Mouse (Mus musculus) thymus, postnatal 0 days (tissue): ENCODE data around the gene Aim2. TPM values are rescaled to one million over a fixed set of nuclear protein-coding genes. Genes with fewer than 3 reads are reported as not detected.
"Not testable (repeated sequence)": the region's sequence is repeated elsewhere in the genome, so short reads cannot be mapped to it uniquely, and the experiment has no call there.

Source experiments
- DNase-seq: peaks from one replicate; pipeline ENCODE4 v3.0.0-alpha.2; 2015; ENCODE audit warnings: low spot score
- polyA plus RNA-seq: library from polyadenylated mRNA; unstranded; fragments of >200 nt; fragmentation: Nextera tagmentation; extraction: Ambion mirVana; gene quantifications from 2 replicates; pipeline ENCODE4 v1.2.1, GENCODE M21; 2015

Gene Aim2
- 8.5 and 12.0 TPM in 2 replicates for polyA plus RNA-seq

GRCm38 (mm10) chr1:173350372-173350957 is at the start of gene Aim2:
TSS of gene Aim2 (plus strand) at chr1:173350879.
- DNase-seq, result no peak

GRCm38 (mm10) chr1:173302795-173303194 is 47.9 kb upstream of the Aim2 start:
- DNase-seq, result not testable (repeated sequence)

GRCm38 (mm10) chr1:173313535-173314050 is 37.1 kb upstream of the Aim2 start:
- not testable (repeated sequence) for DNase-seq

GRCm38 (mm10) chr1:173315725-173316124 is 35.0 kb upstream of the Aim2 start:
- no peak for DNase-seq

DNA sequence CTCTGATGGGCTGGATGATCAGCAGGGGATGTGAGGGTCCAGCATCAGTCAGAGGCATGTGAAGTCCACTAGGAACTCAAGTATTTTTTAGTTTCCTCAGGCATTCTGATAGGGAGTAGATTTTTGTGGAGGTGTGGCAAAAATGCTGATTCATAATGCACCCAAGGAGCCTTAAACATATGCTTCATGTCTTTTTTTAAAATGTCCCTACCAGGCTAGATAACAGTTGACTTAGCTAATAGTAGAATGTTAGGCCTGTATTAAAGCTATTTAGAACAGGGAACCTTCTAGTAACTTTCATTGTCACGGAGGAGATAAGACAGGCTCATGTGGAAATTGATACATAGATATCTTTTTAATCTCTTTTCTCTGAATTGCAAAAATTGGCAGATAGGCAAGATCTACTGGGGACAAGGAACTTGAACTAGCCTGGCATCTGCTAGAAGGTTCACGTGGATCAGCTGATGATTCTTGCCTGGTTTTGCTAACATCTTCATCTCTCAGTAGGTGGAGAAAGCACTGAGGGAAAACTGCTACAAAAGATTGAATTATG is 32.7 kb upstream of the Aim2 start:
- no peak for DNase-seq

- DNase-seq, result no peak
Observed at GRCm38 (mm10) chr1:173321593-173322248, 29.0 kb upstream of the Aim2 start.

DNA sequence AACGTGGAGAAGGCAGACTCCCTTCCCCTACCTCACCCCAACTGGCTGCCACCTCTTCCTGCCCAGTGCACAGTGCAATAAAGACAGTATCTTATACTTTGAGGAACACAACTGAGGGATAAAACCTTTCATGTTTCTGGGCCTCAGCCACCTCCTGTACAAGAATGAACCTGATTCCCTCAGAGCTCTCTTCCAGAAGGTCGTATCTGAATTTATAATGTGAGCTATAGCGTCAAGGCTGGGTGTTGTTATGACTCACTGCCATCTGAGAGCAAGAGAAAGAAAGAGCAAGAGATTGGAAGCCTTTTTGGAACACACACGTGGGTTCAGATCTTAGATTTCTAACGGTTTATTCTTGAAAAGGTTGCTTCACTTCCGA is 28.4 kb upstream of the Aim2 start:
- no peak for DNase-seq

DNA sequence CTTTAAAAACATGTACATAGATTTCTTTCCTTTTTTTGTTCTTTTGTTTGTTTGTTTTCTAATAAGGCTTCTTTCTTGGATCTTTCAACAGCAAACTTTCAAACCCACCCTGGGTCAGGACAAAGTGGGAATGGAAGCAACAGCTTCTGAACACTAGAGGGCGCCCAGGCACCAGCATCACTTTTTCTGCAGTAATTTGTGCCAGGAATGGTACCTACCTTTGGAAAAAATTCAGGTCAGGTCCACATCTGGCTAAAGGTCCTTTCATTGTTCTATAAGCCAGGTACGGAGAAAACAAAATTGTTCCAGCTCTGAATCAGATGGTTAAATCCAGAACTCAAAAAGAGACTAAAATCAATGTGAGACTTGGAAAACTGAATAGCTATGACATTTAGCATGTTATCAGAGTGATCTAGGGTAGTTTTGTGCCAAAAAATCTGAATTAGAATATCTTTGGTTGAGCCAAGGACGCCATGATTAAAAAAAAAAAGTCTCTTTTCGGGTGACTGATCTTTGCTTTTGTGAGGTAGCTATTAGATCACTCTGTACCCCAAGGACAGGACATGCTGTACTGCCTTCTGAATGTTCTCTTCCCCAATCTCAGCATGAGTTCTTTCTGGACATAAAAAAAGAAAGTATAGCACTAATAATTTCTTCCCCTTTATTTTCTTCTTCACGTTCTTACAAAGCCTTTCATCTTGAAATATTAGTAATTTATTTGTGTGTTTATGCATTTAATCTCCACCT is 26.7 kb upstream of the Aim2 start:
- peak; percentile 7 for DNase-seq

DNA sequence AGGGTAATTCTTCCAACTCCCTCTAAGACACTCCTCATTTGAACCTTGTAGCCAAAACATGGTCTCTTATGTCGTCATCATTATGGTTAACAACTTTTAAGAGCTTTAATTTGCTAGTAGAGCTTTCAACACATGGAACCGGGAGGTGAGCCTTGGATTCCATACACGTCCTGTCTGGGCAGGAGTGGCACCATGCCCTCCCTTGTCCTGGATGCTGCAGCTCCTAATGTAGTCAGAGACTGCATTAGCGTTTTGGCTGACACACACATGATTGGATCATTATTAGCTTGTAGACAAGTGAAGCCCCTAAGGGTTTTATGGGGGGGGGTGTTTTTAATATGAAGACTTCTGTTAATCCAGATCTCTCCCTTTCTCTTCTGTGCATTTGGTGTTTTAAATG is 25.7 kb upstream of the Aim2 start:
- no peak for DNase-seq

GRCm38 (mm10) chr1:173325395-173325794 is 25.3 kb upstream of the Aim2 start:
- no peak for DNase-seq

- no peak for DNase-seq
Observed at GRCm38 (mm10) chr1:173326552-173326951, 24.1 kb upstream of the Aim2 start.

DNA sequence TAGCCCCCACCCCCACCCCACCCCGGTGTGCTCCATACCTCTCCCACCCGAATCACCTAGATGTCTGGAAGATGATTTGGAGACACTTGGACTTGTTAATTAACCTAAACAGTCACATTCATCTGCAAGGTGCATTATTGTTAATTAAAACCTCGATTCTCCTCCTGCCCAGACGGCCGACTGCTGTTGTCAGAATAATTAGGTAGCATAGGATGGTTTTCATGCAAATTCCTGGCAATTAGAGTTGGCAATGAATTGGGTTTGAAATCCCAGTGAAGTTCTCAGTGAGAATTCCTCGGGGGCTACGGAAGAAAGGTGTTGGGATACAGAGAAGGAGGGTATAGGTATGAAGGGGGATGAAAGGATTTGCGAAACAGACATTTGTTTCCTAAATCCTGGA is 22.2 kb upstream of the Aim2 start:
- no peak for DNase-seq

DNA sequence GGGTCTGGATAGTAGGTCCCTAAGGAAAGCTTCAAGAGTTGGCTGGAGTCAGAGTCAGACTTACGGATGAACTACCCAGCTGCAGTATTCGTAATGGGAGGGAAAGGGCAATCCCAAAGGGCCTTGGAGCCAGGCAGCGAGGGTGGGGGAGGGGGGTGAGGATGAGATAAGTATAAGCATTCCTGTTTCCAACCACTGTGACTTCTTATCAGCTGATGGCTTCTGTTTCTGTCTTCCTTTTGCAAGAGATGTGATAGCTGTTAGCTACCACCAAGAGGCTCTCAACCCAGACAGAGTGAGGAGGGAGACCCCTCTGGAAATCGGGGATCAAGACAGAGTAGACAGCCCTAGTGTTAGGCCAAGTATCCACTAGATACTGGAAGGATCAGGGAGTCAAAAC is 21.5 kb upstream of the Aim2 start:
- DNase-seq, result no peak

DNA sequence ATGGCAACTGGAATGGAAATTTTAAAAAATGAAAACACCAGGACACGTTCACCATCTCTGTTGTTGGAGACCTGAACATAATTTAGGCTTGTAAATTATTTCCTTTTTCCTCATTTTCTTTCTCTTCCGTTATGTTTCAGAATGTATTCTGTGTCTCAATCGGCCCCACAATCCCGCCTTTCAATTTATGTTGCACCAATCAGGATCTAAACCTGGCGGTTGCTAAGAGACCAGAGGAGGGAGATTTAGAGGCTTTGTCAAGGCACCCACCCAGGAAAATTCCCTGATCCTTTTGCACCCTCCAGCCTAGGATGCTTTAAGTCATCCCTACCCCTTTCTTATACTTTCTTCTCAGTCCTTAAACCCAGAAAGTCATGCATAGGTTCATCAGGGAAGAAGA is 20.9 kb upstream of the Aim2 start:
- DNase-seq, result no peak

DNA sequence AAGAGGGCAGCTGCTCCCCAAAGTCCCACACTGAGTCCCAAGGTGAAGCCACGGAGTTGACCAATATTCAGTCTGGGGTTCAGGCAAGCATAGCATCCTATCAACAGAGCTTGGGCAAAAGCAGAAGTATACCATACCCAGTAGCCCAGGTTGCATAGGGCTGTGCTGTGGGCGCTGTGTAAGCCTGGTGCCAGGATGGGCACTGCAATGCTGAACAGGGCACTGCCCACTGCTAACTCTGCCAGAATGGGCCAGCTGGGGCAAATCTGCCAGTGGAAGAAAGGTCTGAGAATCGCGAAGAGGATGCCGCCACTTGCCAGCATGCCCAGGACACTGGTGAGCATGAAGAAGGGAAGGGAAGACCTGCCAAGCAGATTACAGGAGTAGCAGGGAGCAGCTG is 18.3 kb upstream of the Aim2 start:
- no peak for DNase-seq

DNA sequence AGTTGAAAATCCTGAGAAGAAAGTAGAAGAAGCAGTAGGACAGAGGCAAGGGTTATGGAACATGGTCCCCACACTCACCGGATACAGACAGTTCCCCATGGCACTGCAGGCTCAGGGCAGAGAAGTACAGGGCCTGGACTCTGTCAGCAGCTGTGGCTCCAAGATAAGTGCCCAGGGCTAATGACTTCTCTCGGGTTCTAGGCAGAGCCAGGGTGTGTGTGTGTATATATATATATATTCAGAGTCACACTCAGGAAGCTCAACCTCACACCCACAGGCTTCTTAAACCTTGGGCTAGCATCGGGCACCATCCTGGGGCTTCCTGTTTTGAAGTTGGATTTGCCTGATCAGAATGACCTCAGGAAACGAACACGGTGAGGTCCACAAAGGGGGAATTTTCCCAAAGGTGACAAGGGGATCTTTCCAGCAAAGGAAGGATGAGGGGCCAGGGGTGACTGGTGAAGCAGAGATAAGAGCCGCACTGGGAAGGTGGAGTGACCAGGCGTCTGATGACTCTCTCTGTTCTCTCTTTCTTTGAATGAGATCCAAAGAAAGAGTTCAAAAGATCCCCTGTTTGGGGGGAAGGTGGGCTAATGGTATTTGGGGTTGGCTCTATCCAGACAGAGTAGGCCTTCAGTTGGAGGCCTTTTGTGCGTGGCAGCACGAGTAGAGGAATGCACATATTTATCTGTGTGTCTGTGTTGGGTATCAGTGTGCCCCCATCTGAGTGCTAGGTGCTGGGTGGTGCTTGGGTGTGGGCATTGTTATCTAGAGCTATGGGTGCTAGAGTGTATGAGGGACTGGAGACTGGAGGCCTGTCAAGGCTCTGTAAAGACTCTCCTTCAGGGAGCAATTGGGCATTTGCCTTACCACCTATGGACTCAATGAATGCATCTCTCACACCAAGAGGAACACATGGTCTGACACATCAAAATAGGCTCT is 17.1 kb upstream of the Aim2 start, which contains the start of gene Ackr1:
Ackr1 (minus strand) TSS at position 439 of the 942 bp plus-strand sequence.
- DNase-seq, result no peak

- no peak for DNase-seq
Observed at GRCm38 (mm10) chr1:173335903-173336302, 14.8 kb upstream of the Aim2 start.

DNA sequence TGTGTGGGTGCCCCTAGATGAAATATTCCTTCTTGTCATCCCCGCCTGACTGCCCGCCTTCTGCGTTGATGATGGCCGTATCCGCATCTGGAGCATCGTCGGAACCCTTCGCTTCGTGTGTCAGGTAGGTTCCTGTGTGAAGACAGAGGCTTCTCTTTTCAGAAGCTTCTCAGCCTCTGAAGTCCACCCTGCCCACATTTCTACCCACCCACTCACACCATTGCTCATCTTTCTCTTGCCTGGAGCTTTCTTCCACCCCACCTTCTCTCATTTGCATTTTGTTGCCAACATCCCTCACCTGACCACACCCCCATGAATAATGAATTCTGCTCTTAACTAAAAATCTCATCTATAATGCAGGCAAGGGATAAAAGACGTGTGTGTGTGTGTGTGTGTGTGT is 13.7 kb upstream of the Aim2 start:
- DNase-seq, result no peak

DNA sequence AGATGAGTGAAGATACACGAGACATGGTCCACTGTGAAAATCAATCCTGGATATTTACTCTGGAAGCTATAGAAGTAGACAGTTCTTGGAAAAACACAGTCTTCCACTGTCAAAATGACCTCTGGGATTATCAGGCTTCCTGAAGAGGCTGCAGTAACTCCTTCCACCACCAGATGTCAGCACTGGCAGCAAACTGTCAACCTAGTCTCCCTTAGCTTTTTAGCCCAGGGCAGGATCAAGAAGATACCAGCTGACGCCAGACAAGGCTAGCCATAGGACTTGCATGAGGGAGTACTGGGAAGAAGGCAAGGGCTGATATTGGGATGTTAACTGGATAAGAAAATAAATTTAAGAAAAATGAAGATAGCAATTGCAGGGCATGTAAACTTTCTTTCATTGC is 11.1 kb upstream of the Aim2 start:
- DNase-seq, result peak; percentile 37

- no peak for DNase-seq
Observed at GRCm38 (mm10) chr1:173342425-173342824, 8.3 kb upstream of the Aim2 start.

- no peak for DNase-seq
Observed at GRCm38 (mm10) chr1:173343934-173344333, 6.7 kb upstream of the Aim2 start.
